Mouse (Mus musculus) kidney, postnatal 0 days (tissue): ENCODE measurements around the gene Fam229b. TPM values are rescaled to one million over a fixed set of nuclear protein-coding genes. Genes with fewer than 3 reads are reported as not detected.

Source experiments
- ATAC-seq: fragments of 200-750 bp; cut with Nextera tagmentation; replicated peaks from 2 replicates; pipeline ENCODE4 v1.8.0; 2017; ENCODE audit warnings: low read depth, moderate number of reproducible peaks, moderate TSS enrichment, moderate library complexity; ENCODE audit not compliant: low FRiP score
- DNase-seq: peaks from one replicate; pipeline ENCODE4 v3.0.0-alpha.2; 2016; ENCODE audit warnings: low spot score
- H3K27ac ChIP-seq: fragments of 300-500 bp; sonication (generic); 2 replicates; pipeline ENCODE4 v1.5.1; 2014; ENCODE audit warnings: mild to moderate bottlenecking
- H3K27me3 ChIP-seq: fragments of 300-500 bp; sonication (generic); 2 replicates; pipeline ENCODE4 v1.6.1; 2014; ENCODE audit warnings: low read length, mixed read lengths; ENCODE audit not compliant: insufficient read depth
- H3K36me3 ChIP-seq: fragments of 300-500 bp; sonication (generic); 2 replicates; pipeline ENCODE4 v1.6.1; 2014; ENCODE audit warnings: low read length, mixed read lengths; ENCODE audit not compliant: insufficient read depth
- H3K4me1 ChIP-seq: fragments of 300-500 bp; sonication (generic); replicated peaks from 2 replicates; pipeline ENCODE4 v1.6.1; 2014; ENCODE audit warnings: antibody characterized with exemption, low read length, mixed read lengths; ENCODE audit not compliant: insufficient read depth
- H3K4me2 ChIP-seq: fragments of 300-500 bp; sonication (generic); 2 replicates; pipeline ENCODE4 v1.6.1; 2014; ENCODE audit warnings: mild to moderate bottlenecking, low read length, moderate library complexity, mixed read lengths
- H3K4me3 ChIP-seq: fragments of 300-500 bp; sonication (generic); replicated peaks from 2 replicates; pipeline ENCODE4 v1.5.1; 2014; ENCODE audit warnings: low read depth, low read length
- H3K9ac ChIP-seq: fragments of 300-500 bp; sonication (generic); 2 replicates; pipeline ENCODE4 v1.6.1; 2014; ENCODE audit warnings: low read depth, low read length
- H3K9me3 ChIP-seq: fragments of 300-500 bp; sonication (generic); replicated peaks from 2 replicates; pipeline ENCODE4 v1.6.1; 2016; ENCODE audit warnings: low read length, inconsistent platforms, mixed read lengths
- CTCF ChIP-seq: IDR thresholded peaks from 2 replicates; pipeline ENCODE4 v1.5.1; 2016; ENCODE audit warnings: antibody characterized with exemption, low read depth, mild to moderate bottlenecking, moderate library complexity
- WGBS: fragments of 180-500 bp; shearing (Covaris S2); extraction: QIAGEN DNeasy Blood & Tissue Kit; methylation state at CpG from one replicate; pipeline ENCODE4 v1.1.7; 2014; 5-methylcytosine and 5-hydroxymethylcytosine counted together
- polyA plus RNA-seq: library from polyadenylated mRNA; unstranded; fragments of >200 nt; fragmentation: Nextera tagmentation; extraction: Ambion mirVana; gene quantifications from 2 replicates; pipeline ENCODE4 v1.2.1, GENCODE M21; 2015

Fam229b gene
- polyA plus RNA-seq, 1 experiment from 2014 or later: 20.8 TPM

- Histone ChIP-seq H3K27ac (no peak overlapping the region), H3K9me3 (no peaks in the 10 kb centered on the region), H3K4me3 (no peak overlapping the region), H3K36me3 (no peaks in the 10 kb centered on the region), H3K27me3 (no peaks in the 10 kb centered on the region), H3K9ac (no peak overlapping the region), H3K4me1 (peaks cover 2% of the 10 kb centered on the region; the same call in 1 of the 2 replicates), H3K4me2 (peak overlapping the region; percentile 6; the same call in 1 of the 2 replicates)
- 14% methylated on average over 6 of the region's 6 CpGs for WGBS
- ATAC-seq (peak; percentile 35), DNase-seq (no peak)
- no peak for TF ChIP-seq CTCF
These were observed 37.0 kb upstream of the Fam229b start for GRCm38 (mm10) chr10:39170706-39171105.

GRCm38 (mm10) chr10:39170181-39170580, 36.5 kb upstream of the Fam229b start:
- 7% methylated on average over 8 of the region's 8 CpGs for WGBS
- no peak overlapping the region for H3K27ac ChIP-seq

GRCm38 (mm10) chr10:39169642-39170041, 35.9 kb upstream of the Fam229b start:
- H3K27me3 ChIP-seq: no peaks in the 10 kb centered on the region
- no peak overlapping the region for H3K27ac ChIP-seq
- ATAC-seq: peak; percentile 52; the same call in 1 of the 2 replicates
- peak; percentile 9 for DNase-seq
- H3K9ac ChIP-seq: no peak overlapping the region
- H3K36me3 ChIP-seq: no peaks in the 10 kb centered on the region
- WGBS: 44% methylated on average over 9 of the region's 9 CpGs
- H3K4me3 ChIP-seq: no peak overlapping the region
- H3K4me1 ChIP-seq: peaks cover 7% of the 10 kb centered on the region; the same call in 1 of the 2 replicates
- H3K9me3 ChIP-seq: no peaks in the 10 kb centered on the region
- no peak for TF ChIP-seq CTCF
- H3K4me2 ChIP-seq: peak overlapping the region; percentile 35

More at GRCm38 (mm10) chr10:39170181-39170580, 36.5 kb upstream of the Fam229b start:
- H3K36me3 ChIP-seq: no peaks in the 10 kb centered on the region
- no peak overlapping the region for H3K4me3 ChIP-seq
- ATAC-seq (no peak; the same call in 1 of the 2 replicates), DNase-seq (peak; percentile 75)
- no peak overlapping the region for H3K9ac ChIP-seq
- peak; percentile 90 for TF ChIP-seq CTCF
- peaks cover 7% of the 10 kb centered on the region; the same call in 1 of the 2 replicates for H3K4me1 ChIP-seq
- H3K9me3 ChIP-seq: no peaks in the 10 kb centered on the region
- H3K27me3 ChIP-seq: no peaks in the 10 kb centered on the region
- peak overlapping the region; percentile 35 for H3K4me2 ChIP-seq

- TF ChIP-seq CTCF: no peak
- 65% methylated on average over 11 of the region's 11 CpGs for WGBS
- ATAC-seq: no peak
These were observed 33.9 kb upstream of the Fam229b start for GRCm38 (mm10) chr10:39167611-39168010.

GRCm38 (mm10) chr10:39165632-39166115, 32.0 kb upstream of the Fam229b start:
- TF ChIP-seq CTCF: no peak
- H3K27ac ChIP-seq: peak overlapping the region; percentile 57; the same call in 1 of the 2 replicates
- H3K4me2 ChIP-seq: peak overlapping the region; percentile 46
- H3K27me3 ChIP-seq: no peaks in the 10 kb centered on the region
- ATAC-seq: no peak
- H3K4me1 ChIP-seq: peaks cover 13% of the 10 kb centered on the region; the same call in 1 of the 2 replicates
- peak overlapping the region; percentile 21; the same call in 1 of the 2 replicates for H3K4me3 ChIP-seq
- 15% methylated on average over 11 of the region's 11 CpGs for WGBS
- H3K9me3 ChIP-seq: no peaks in the 10 kb centered on the region
- DNase-seq: peak; percentile 78
- H3K9ac ChIP-seq: peak overlapping the region; percentile 40; the same call in 1 of the 2 replicates
- H3K36me3 ChIP-seq: no peaks in the 10 kb centered on the region

More at GRCm38 (mm10) chr10:39167611-39168010, 33.9 kb upstream of the Fam229b start:
- Histone ChIP-seq H3K9me3 (no peaks in the 10 kb centered on the region), H3K4me3 (no peak overlapping the region), H3K27me3 (no peaks in the 10 kb centered on the region), H3K4me1 (peaks cover 13% of the 10 kb centered on the region; the same call in 1 of the 2 replicates), H3K36me3 (no peaks in the 10 kb centered on the region), H3K4me2 (no peak overlapping the region), H3K9ac (no peak overlapping the region), H3K27ac (no peak overlapping the region)
- no peak for DNase-seq

GRCm38 (mm10) chr10:39163694-39164093, 30.0 kb upstream of the Fam229b start, which contains the start of gene Ccn6:
Gene Ccn6 (minus strand): TSS chr10:39163794.
- no peaks in the 10 kb centered on the region for H3K36me3 ChIP-seq
- H3K27me3 ChIP-seq: no peaks in the 10 kb centered on the region
- H3K4me2 ChIP-seq: peak within 1 kb of the TSS; percentile 31
- 84% methylated on average over 10 of the region's 10 CpGs for whole genome bisulfite sequencing
- ATAC-seq (no peak), DNase-seq (no peak)
- H3K9me3 ChIP-seq: no peaks in the 10 kb centered on the region
- no peak for TF ChIP-seq CTCF
- no peak within 1 kb of the TSS for H3K9ac ChIP-seq
- peaks cover 13% of the 10 kb centered on the region; the same call in 1 of the 2 replicates for H3K4me1 ChIP-seq
- no peak within 1 kb of the TSS for H3K4me3 ChIP-seq
- H3K27ac ChIP-seq: peak within 1 kb of the TSS; percentile 19; the same call in 1 of the 2 replicates
